Mouse (Mus musculus) olfactory bulb, adult 2 months (tissue): Measurements from ENCODE around the gene 2310061I04Rik.

Source experiments
- CTCF ChIP-seq: fragments of 200-500 bp; IDR thresholded peaks from 2 replicates; pipeline ENCODE4 v1.5.1; 2012; ENCODE audit warnings: low read depth, mild to moderate bottlenecking, low read length, moderate library complexity; ENCODE audit not compliant: insufficient read depth
- POLR2A ChIP-seq: fragments of 200-500 bp; IDR thresholded peaks from 2 replicates; pipeline ENCODE4 v1.6.1; 2012; ENCODE audit warnings: mild to moderate bottlenecking, low read depth, low read length, moderate library complexity; ENCODE audit not compliant: insufficient read depth

DNA sequence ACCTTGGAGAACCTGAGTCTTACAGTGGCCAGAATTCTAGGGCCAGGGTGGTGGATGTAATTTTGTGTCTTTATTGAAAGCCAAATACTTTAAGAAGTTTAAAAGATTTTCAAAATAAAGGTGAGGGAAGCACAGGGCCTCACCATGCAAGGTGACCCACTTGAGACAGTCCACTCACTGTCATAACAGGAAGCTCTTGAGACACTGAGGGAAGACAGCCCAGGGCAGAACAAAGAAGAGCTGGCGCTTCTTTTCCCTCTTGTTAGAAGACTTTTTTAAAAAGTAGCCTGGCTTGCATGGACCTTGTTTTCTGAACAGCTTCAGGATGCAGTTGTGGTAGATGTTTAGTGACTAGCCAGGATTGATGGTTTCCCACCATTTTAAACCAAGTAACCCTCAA, 23.2 kb upstream of the 2310061I04Rik start:
- no peak for TF ChIP-seq POLR2A
- no peak for TF ChIP-seq CTCF
